Mouse (Mus musculus) olfactory bulb, adult 2 months (tissue): ENCODE data around the gene Cgnl1. TPM values are rescaled to one million over a fixed set of nuclear protein-coding genes. Genes with fewer than 3 reads are reported as not detected.

Source experiments
- H3K27ac ChIP-seq: fragments of 200-500 bp; 2 replicates; pipeline ENCODE4 v1.5.1; 2012; ENCODE audit warnings: low read depth, low read length; ENCODE audit not compliant: insufficient read depth
- H3K4me1 ChIP-seq: fragments of 200-500 bp; 2 replicates; pipeline ENCODE4 v1.6.1; 2012; ENCODE audit warnings: low read length; ENCODE audit not compliant: control insufficient read depth, insufficient read depth
- H3K4me3 ChIP-seq: fragments of 200-500 bp; 2 replicates; pipeline ENCODE4 v1.5.1; 2012; ENCODE audit warnings: mild to moderate bottlenecking, low read depth, low read length, moderate library complexity; ENCODE audit not compliant: insufficient read depth
- CTCF ChIP-seq: fragments of 200-500 bp; IDR thresholded peaks from 2 replicates; pipeline ENCODE4 v1.5.1; 2012; ENCODE audit warnings: low read depth, mild to moderate bottlenecking, low read length, moderate library complexity; ENCODE audit not compliant: insufficient read depth
- POLR2A ChIP-seq: fragments of 200-500 bp; IDR thresholded peaks from 2 replicates; pipeline ENCODE4 v1.6.1; 2012; ENCODE audit warnings: mild to moderate bottlenecking, low read depth, low read length, moderate library complexity; ENCODE audit not compliant: insufficient read depth
- WGBS: fragments of 180-500 bp; shearing (Covaris S2); methylation state at CpG from one replicate; pipeline ENCODE4 v1.1.7; 2018; 5-methylcytosine and 5-hydroxymethylcytosine counted together
- polyA plus RNA-seq: library from polyadenylated mRNA; stranded (reverse); fragments of >200 nt; gene quantifications from 2 replicates; pipeline ENCODE4 v1.2.4, GENCODE M21; 2012; ENCODE audit warnings: low replicate concordance; ENCODE audit not compliant: missing spikeins, insufficient read depth, insufficient read length

Cgnl1 gene
- polyA plus RNA-seq, 1 experiment, result not detected

DNA sequence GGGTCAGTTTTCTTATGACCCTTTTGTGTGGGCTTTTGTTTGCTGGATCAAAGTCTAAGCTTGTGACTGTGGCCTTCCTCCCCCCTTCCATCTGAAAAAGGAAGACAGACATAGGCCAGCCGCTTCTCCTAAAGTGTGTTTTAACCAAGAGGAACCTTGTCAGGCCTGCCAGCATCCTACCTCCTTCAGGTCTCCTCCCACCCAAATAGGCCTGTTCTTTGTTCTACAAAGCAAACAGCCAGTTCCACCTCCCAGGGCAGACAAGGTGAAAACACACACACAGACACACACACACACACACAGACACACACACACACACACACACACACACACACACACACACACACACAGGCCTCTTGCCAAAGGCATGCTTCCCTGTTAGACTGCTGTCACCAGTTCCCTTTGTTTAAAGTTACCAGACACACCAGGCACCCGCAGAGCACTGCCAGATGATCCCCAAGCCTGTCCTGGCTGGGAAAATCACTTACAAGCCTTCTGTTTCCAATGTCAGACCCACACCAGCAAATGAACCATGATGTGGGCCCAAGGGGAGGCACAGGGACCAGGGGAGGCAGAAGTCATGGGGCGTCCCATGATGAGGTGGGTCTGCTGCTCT lies 95.5 kb downstream of the Cgnl1 start:
- no peaks in the 10 kb centered on the region; the same call in 1 of the 2 replicates for H3K4me1 ChIP-seq
- H3K27ac ChIP-seq, result no peak overlapping the region
- H3K4me3 ChIP-seq, result no peak overlapping the region
- 79% methylated on average over 3 of the region's 3 CpGs for WGBS
- TF ChIP-seq CTCF (no peak), POLR2A (no peak)

DNA sequence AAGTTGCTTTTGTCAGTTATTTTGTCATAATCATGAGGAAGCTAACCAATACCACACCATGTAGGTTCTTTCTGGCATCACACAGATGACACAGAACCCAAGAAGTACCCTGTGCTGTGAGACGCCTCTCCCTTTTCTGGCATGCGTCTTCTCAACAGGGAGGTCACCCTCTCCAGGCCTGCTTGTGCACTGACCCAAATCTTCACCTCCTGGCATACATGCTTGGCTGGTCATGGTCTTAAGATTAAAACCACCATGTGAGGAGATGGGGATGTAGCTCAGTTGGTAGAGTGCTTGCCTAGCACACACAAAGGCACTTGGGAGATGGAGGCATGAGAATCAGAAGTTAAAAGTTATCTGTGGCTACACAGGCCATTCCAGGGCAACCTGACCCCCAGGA lies 96.2 kb downstream of the Cgnl1 start:
- TF ChIP-seq POLR2A (no peak), CTCF (no peak)
- no peak overlapping the region for H3K4me3 ChIP-seq
- H3K27ac ChIP-seq, result no peak overlapping the region
- no peaks in the 10 kb centered on the region; the same call in 1 of the 2 replicates for H3K4me1 ChIP-seq
- WGBS, result 100% methylated on average over 2 of the region's 2 CpGs

GRCm38 (mm10) chr9:71674476-71674875 lies 96.9 kb downstream of the Cgnl1 start:
- Histone ChIP-seq H3K4me3 (no peak overlapping the region), H3K4me1 (no peaks in the 10 kb centered on the region; the same call in 1 of the 2 replicates), H3K27ac (no peak overlapping the region)
- WGBS, result 45% methylated on average over 5 of the region's 5 CpGs
- TF ChIP-seq CTCF (no peak), POLR2A (no peak)

DNA sequence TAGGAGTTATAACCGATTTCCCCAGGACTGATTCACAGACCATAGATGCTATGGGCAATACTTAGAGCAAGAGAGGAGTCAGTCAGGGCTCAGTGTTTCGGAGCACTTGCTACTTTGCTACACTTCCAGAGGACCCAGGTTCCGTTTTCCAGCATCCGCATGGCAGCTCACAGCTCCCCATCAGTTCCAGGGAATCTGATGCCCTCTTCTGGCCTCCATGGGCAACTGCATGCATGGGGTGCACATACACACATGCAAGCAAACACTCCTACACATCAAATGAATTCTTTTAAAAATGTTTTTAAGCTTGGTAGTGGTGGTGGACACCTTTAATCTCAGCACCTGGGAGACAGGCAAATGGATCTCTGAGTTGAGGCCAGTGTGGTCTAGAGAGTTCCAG lies 98.9 kb downstream of the Cgnl1 start:
- Histone ChIP-seq H3K27ac (no peak overlapping the region), H3K4me1 (no peaks in the 10 kb centered on the region; the same call in 1 of the 2 replicates), H3K4me3 (no peak overlapping the region)
- WGBS, result 98% methylated on average over 4 of the region's 4 CpGs
- TF ChIP-seq CTCF (no peak), POLR2A (no peak)

DNA sequence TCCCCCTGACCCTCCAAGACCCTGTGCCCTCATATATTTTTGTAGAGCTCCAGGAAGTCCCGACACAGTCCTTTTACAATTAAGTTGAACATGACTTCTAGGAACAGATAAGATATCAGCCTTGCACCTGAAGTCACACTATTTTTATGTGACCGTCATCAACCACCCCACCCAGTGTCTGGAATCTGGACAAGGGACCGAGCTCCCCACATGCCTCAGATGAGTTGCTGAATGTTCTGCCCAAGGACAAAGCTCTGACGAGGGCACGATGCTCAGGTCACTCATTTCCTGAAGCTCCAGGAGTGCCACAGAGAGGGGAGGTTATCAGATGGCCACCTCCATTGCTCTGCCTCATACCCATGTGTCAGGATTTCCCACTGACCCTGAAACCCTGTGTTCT lies 100.7 kb downstream of the Cgnl1 start:
- H3K4me1 ChIP-seq, result no peaks in the 10 kb centered on the region; the same call in 1 of the 2 replicates
- H3K4me3 ChIP-seq, result no peak overlapping the region
- H3K27ac ChIP-seq, result no peak overlapping the region
- no peak for TF ChIP-seq POLR2A
- 89% methylated on average over 5 of the region's 5 CpGs for whole genome bisulfite sequencing

DNA sequence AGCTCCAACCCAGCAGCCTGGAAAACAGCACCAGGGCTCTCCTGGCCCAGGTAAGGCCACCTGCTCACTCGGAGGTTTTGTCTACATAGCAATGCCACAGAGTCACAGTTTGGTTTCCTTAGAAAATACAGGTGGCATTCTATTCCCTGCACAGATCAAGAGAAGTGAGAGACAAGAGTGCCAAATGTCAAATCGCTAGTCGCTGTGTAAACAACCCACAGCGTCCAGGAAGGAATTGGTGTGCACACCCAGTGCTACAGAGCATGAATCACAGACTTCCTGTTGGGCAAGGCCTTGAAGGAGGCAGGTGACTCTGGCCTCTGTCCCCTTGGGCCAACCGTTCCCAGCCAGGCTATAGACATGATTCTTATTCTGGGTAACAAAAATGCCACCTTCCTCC lies 103.8 kb downstream of the Cgnl1 start:
- no peak overlapping the region for H3K4me3 ChIP-seq

GRCm38 (mm10) chr9:71666432-71666831 lies 105.0 kb downstream of the Cgnl1 start:
- no peak for TF ChIP-seq CTCF
- no peak for TF ChIP-seq POLR2A
- WGBS, result 79% methylated on average over 6 of the region's 6 CpGs
- Histone ChIP-seq H3K4me1 (peaks cover 7% of the 10 kb centered on the region; the same call in 1 of the 2 replicates), H3K4me3 (no peak overlapping the region), H3K27ac (no peak overlapping the region)

More for the DNA sequence above, 103.8 kb downstream of the Cgnl1 start:
- H3K4me1 ChIP-seq, result peaks cover 7% of the 10 kb centered on the region; the same call in 1 of the 2 replicates
- no peak overlapping the region for H3K27ac ChIP-seq
- WGBS, result 73% methylated on average over 5 of the region's 5 CpGs
- TF ChIP-seq POLR2A (no peak), CTCF (no peak)

GRCm38 (mm10) chr9:71665493-71665892 lies 105.9 kb downstream of the Cgnl1 start:
- 96% methylated on average over 3 of the region's 3 CpGs for WGBS
- H3K4me3 ChIP-seq, result no peak overlapping the region
- no peak overlapping the region for H3K27ac ChIP-seq
- H3K4me1 ChIP-seq, result peaks cover 7% of the 10 kb centered on the region; the same call in 1 of the 2 replicates
- TF ChIP-seq POLR2A (no peak), CTCF (no peak)

- WGBS, result 86% methylated on average over 3 of the region's 3 CpGs
- Histone ChIP-seq H3K27ac (no peak overlapping the region), H3K4me1 (peaks cover 7% of the 10 kb centered on the region; the same call in 1 of the 2 replicates), H3K4me3 (no peak overlapping the region)
- TF ChIP-seq CTCF (no peak), POLR2A (no peak)
Observed at GRCm38 (mm10) chr9:71664855-71665254, 106.5 kb downstream of the Cgnl1 start.
